Mouse (Mus musculus) midbrain, embryonic 14.5 days (tissue): ENCODE data around the gene Ttc28. TPM values are rescaled to one million over a fixed set of nuclear protein-coding genes. Genes with fewer than 3 reads are reported as not detected.

Source experiments
- ATAC-seq: fragments of 200-750 bp; cut with Nextera tagmentation; 2 replicates; pipeline ENCODE4 v1.8.0; 2017; ENCODE audit warnings: moderate number of reproducible peaks, moderate library complexity; ENCODE audit not compliant: low FRiP score, low TSS enrichment
- DNase-seq: peaks from one replicate; pipeline ENCODE4 v3.0.0-alpha.2; 2015
- H3K27ac ChIP-seq: fragments of 300-500 bp; sonication (generic); replicated peaks from 2 replicates; pipeline ENCODE4 v1.5.1; 2014; ENCODE audit warnings: mild to moderate bottlenecking, low read depth, low read length, moderate library complexity
- H3K27me3 ChIP-seq: fragments of 300-500 bp; sonication (generic); 2 replicates; pipeline ENCODE4 v1.6.1; 2014; ENCODE audit warnings: low read length, control low read depth, mixed read lengths; ENCODE audit not compliant: control insufficient read depth, insufficient read depth
- H3K36me3 ChIP-seq: fragments of 300-500 bp; sonication (generic); 2 replicates; pipeline ENCODE4 v1.6.1; 2014; ENCODE audit warnings: low read length, control low read depth; ENCODE audit not compliant: control insufficient read depth, insufficient read depth
- H3K4me1 ChIP-seq: fragments of 300-500 bp; sonication (generic); 2 replicates; pipeline ENCODE4 v1.6.1; 2014; ENCODE audit warnings: mild to moderate bottlenecking, antibody characterized with exemption, low read length, control low read depth; ENCODE audit not compliant: control insufficient read depth, insufficient read depth
- H3K4me2 ChIP-seq: fragments of 300-500 bp; sonication (generic); 2 replicates; pipeline ENCODE4 v1.6.1; 2014; ENCODE audit warnings: mild to moderate bottlenecking, low read length, moderate library complexity
- H3K4me3 ChIP-seq: fragments of 300-500 bp; sonication (generic); replicated peaks from 2 replicates; pipeline ENCODE4 v1.5.1; 2014; ENCODE audit warnings: low read depth, low read length
- H3K9ac ChIP-seq: fragments of 300-500 bp; sonication (generic); replicated peaks from 2 replicates; pipeline ENCODE4 v1.6.1; 2014; ENCODE audit warnings: mild to moderate bottlenecking, low read length, moderate library complexity
- H3K9me3 ChIP-seq: fragments of 300-500 bp; sonication (generic); 2 replicates; pipeline ENCODE4 v1.6.1; 2016; ENCODE audit warnings: low read length, control low read depth, mixed read lengths; ENCODE audit not compliant: control insufficient read depth
- WGBS: fragments of 180-500 bp; shearing (Covaris S2); extraction: QIAGEN DNeasy Blood & Tissue Kit; methylation state at CpG from one replicate; pipeline ENCODE4 v1.1.7; 2014; 5-methylcytosine and 5-hydroxymethylcytosine counted together
- polyA plus RNA-seq: library from polyadenylated mRNA; unstranded; fragments of >200 nt; fragmentation: Nextera tagmentation; extraction: Ambion mirVana; gene quantifications from 2 replicates; pipeline ENCODE4 v1.2.1, GENCODE M21; 2014

Gene Ttc28
- polyA plus RNA-seq, 1 experiment from 2014 or later = 30.9 TPM

- Histone ChIP-seq H3K9ac (no peak overlapping the region), H3K27ac (peak overlapping the region; percentile 32), H3K9me3 (no peaks in the 10 kb centered on the region), H3K4me3 (no peak overlapping the region), H3K36me3 (peaks cover 44% of the 10 kb centered on the region), H3K4me1 (no peaks in the 10 kb centered on the region), H3K4me2 (no peak overlapping the region), H3K27me3 (no peaks in the 10 kb centered on the region)
- DNase-seq = peak; percentile 87
- ATAC-seq = peak; percentile 38; the same call in 1 of the 2 replicates
- WGBS = 53% methylated on average over 6 of the region's 6 CpGs
These were observed 390.1 kb downstream of the Ttc28 start for GRCm38 (mm10) chr5:111269613-111270205.

GRCm38 (mm10) chr5:111270246-111271002 is 390.8 kb downstream of the Ttc28 start:
- H3K27ac ChIP-seq = peak overlapping the region; percentile 32
- H3K9ac ChIP-seq = no peak overlapping the region
- no peak overlapping the region for H3K4me3 ChIP-seq
- H3K4me1 ChIP-seq = no peaks in the 10 kb centered on the region
- ATAC-seq (0 out of 2 replicates have a peak, but pooled peaks have one; percentile 9), DNase-seq (peak; percentile 28)
- no peak overlapping the region for H3K4me2 ChIP-seq
- H3K9me3 ChIP-seq = no peaks in the 10 kb centered on the region
- H3K27me3 ChIP-seq = no peaks in the 10 kb centered on the region
- WGBS = 63% methylated on average over 15 of the region's 15 CpGs
- peaks cover 44% of the 10 kb centered on the region for H3K36me3 ChIP-seq

GRCm38 (mm10) chr5:111273589-111273988 is 394.0 kb downstream of the Ttc28 start:
- Histone ChIP-seq H3K4me2 (no peak overlapping the region), H3K27ac (no peak overlapping the region), H3K9ac (no peak overlapping the region), H3K9me3 (no peaks in the 10 kb centered on the region), H3K4me3 (no peak overlapping the region), H3K36me3 (peaks cover 50% of the 10 kb centered on the region), H3K4me1 (no peaks in the 10 kb centered on the region), H3K27me3 (no peaks in the 10 kb centered on the region)
- ATAC-seq (peak; percentile 53; the same call in 1 of the 2 replicates), DNase-seq (peak; percentile 92)
- WGBS = 29% methylated on average over 10 of the region's 10 CpGs

DNA sequence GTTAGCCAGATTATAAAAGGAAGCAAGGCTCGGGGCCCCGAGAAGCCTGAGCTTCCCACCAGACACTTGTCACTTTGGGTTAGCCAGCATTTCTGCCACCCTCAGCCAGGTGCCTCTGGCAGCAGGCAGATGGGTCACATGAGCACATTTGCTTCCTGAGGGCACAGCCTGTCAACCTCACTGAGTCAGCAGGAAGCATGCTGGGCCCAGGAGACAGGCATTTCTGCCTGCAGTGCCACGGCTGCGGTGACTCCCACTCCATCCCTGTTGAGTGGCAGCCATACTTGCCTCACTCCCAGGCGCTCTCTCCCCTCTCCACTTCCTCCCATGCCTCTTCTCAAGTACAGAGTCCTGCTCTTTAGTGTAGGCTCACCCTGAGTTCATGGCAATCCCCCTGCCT is 395.3 kb downstream of the Ttc28 start:
- Histone ChIP-seq H3K4me2 (no peak overlapping the region), H3K9ac (no peak overlapping the region), H3K4me3 (no peak overlapping the region), H3K36me3 (peaks cover 57% of the 10 kb centered on the region), H3K4me1 (no peaks in the 10 kb centered on the region), H3K9me3 (no peaks in the 10 kb centered on the region), H3K27me3 (no peaks in the 10 kb centered on the region), H3K27ac (no peak overlapping the region)
- 85% methylated on average over 5 of the region's 5 CpGs for WGBS
- ATAC-seq (no peak), DNase-seq (no peak)

GRCm38 (mm10) chr5:111284420-111285175 is 405.0 kb downstream of the Ttc28 start:
- ATAC-seq = no peak

GRCm38 (mm10) chr5:111287571-111287970 is 408.0 kb downstream of the Ttc28 start:
- DNase-seq (no peak), ATAC-seq (no peak)
- 66% methylated on average over 5 of the region's 5 CpGs for WGBS

More at GRCm38 (mm10) chr5:111284420-111285175, 405.0 kb downstream of the Ttc28 start:
- H3K27me3 ChIP-seq = no peaks in the 10 kb centered on the region
- H3K9me3 ChIP-seq = no peaks in the 10 kb centered on the region
- DNase-seq = no peak
- H3K9ac ChIP-seq = no peak overlapping the region
- H3K4me2 ChIP-seq = no peak overlapping the region
- H3K36me3 ChIP-seq = peaks cover 81% of the 10 kb centered on the region
- 86% methylated on average over 19 of the region's 19 CpGs for WGBS
- H3K27ac ChIP-seq = no peak overlapping the region
- H3K4me3 ChIP-seq = no peak overlapping the region
- H3K4me1 ChIP-seq = no peaks in the 10 kb centered on the region

DNA sequence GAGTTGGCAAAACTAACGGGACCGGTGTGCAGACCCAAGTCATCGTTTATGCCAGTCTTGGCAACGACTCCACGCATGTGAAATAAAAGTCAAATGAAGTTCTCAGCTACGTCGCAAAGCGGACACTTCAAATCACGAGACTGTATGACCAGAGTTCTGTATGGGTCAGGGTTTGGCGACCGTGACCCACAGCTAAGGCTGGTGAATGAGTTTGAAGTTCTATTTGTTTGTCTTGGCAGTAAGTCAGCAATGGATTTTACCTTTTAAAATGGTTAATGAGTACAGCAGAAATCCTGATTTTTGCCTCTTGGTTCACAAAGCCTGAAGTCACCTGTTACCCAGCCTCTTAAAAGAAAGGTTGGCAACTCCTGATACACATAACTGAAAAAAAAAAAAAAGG is 408.9 kb downstream of the Ttc28 start:
- Histone ChIP-seq H3K27me3 (no peaks in the 10 kb centered on the region), H3K9me3 (no peaks in the 10 kb centered on the region), H3K4me3 (no peak overlapping the region), H3K4me2 (no peak overlapping the region), H3K4me1 (no peaks in the 10 kb centered on the region), H3K9ac (no peak overlapping the region), H3K36me3 (peaks cover 43% of the 10 kb centered on the region), H3K27ac (no peak overlapping the region)
- WGBS = 94% methylated on average over 11 of the region's 11 CpGs
- ATAC-seq = no peak
- DNase-seq = no peak

More at GRCm38 (mm10) chr5:111287571-111287970, 408.0 kb downstream of the Ttc28 start:
- Histone ChIP-seq H3K4me3 (no peak overlapping the region), H3K4me2 (no peak overlapping the region), H3K9me3 (no peaks in the 10 kb centered on the region), H3K4me1 (no peaks in the 10 kb centered on the region), H3K27me3 (no peaks in the 10 kb centered on the region), H3K9ac (no peak overlapping the region), H3K27ac (no peak overlapping the region), H3K36me3 (peaks cover 52% of the 10 kb centered on the region)

DNA sequence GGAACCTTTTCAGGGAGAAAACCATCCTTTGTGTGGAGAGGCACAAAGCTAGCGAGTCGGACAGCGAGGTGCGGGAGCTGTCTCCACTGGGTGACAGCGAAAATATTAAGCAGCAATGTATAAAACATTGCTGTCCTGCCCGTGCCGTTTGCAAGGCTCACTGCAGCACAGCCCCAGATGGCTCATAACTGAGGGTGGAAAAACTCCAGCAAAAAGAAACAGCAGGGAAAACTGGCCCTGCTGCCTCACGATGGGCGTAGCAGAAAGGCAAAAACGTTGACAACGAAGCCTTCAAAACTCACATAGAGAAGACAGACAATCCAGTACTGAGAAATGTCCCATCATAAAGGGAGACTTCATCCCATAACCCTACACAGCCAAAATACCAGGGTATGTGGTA is 410.5 kb downstream of the Ttc28 start:
- Histone ChIP-seq H3K4me1 (no peaks in the 10 kb centered on the region), H3K4me2 (no peak overlapping the region), H3K9me3 (no peaks in the 10 kb centered on the region), H3K36me3 (peaks cover 28% of the 10 kb centered on the region), H3K9ac (no peak overlapping the region), H3K27me3 (no peaks in the 10 kb centered on the region), H3K4me3 (no peak overlapping the region), H3K27ac (no peak overlapping the region)
- 57% methylated on average over 11 of the region's 11 CpGs for WGBS
- DNase-seq (no peak), ATAC-seq (no peak)
